Mouse (Mus musculus): Measurements from ENCODE around the gene Pigs.
A peak's percentile ranks its signal among the peaks of the same experiment; 100 is the strongest.

GRCm38 (mm10) chr11:78327634-78328511 lies at the start of gene Pigs:
- TF ChIP-seq POLR2A (IDR thresholded peaks at IDR 0.05; ENCODE audit: borderline replicate concordance, low read depth, low read length) (no peak), CTCF (IDR thresholded peaks at IDR 0.05; ENCODE audit: low read depth, low read length) (0 out of 2 replicates have a peak, but pooled peaks have one; percentile 16)

Measured in bone marrow macrophage, adult 2 months (primary cell).